Mouse (Mus musculus) forebrain, embryonic 11.5 days (tissue): ENCODE data around the gene Cwc22. TPM values are rescaled to one million over a fixed set of nuclear protein-coding genes. Genes with fewer than 3 reads are reported as not detected.

Source experiments
- ATAC-seq: fragments of 200-750 bp; cut with Nextera tagmentation; replicated peaks from 2 replicates; pipeline ENCODE4 v1.8.0; 2017; ENCODE audit warnings: moderate TSS enrichment; ENCODE audit not compliant: low FRiP score
- DNase-seq: peaks from one replicate; pipeline ENCODE4 v3.0.0-alpha.2; 2017; ENCODE audit warnings: low spot score
- H3K27ac ChIP-seq: fragments of 300-500 bp; sonication (generic); 2 replicates; pipeline ENCODE4 v1.5.1; 2014; ENCODE audit warnings: low read depth, low read length
- H3K27me3 ChIP-seq: fragments of 300-500 bp; sonication (generic); 2 replicates; pipeline ENCODE4 v1.6.1; 2014; ENCODE audit warnings: mild to moderate bottlenecking, low read length, mixed read lengths; ENCODE audit not compliant: control insufficient read depth, insufficient read depth
- H3K36me3 ChIP-seq: fragments of 300-500 bp; sonication (generic); 2 replicates; pipeline ENCODE4 v1.6.1; 2014; ENCODE audit warnings: mild to moderate bottlenecking, low read length, moderate library complexity, mixed read lengths; ENCODE audit not compliant: control insufficient read depth, insufficient read depth
- H3K4me1 ChIP-seq: fragments of 300-500 bp; sonication (generic); replicated peaks from 2 replicates; pipeline ENCODE4 v1.6.1; 2014; ENCODE audit warnings: low read length, mixed read lengths; ENCODE audit not compliant: control insufficient read depth, insufficient read depth
- H3K4me2 ChIP-seq: fragments of 300-500 bp; sonication (generic); 2 replicates; pipeline ENCODE4 v1.6.1; 2014; ENCODE audit warnings: low read depth, mild to moderate bottlenecking, low read length, moderate library complexity, mixed read lengths; ENCODE audit not compliant: severe bottlenecking
- H3K4me3 ChIP-seq: fragments of 300-500 bp; sonication (generic); 2 replicates; pipeline ENCODE4 v1.5.1; 2014; ENCODE audit warnings: low read depth, low read length
- H3K9ac ChIP-seq: fragments of 300-500 bp; sonication (generic); 2 replicates; pipeline ENCODE4 v1.6.1; 2014; ENCODE audit warnings: low read length
- H3K9me3 ChIP-seq: fragments of 300-500 bp; sonication (generic); 2 replicates; pipeline ENCODE4 v1.6.1; 2016; ENCODE audit warnings: low read length, mixed read lengths; ENCODE audit not compliant: control insufficient read depth
- WGBS: fragments of 180-500 bp; shearing (Covaris S2); extraction: QIAGEN DNeasy Blood & Tissue Kit; methylation state at CpG from one replicate; pipeline ENCODE4 v1.1.7; 2014; 5-methylcytosine and 5-hydroxymethylcytosine counted together
- polyA plus RNA-seq: library from polyadenylated mRNA; unstranded; fragments of >200 nt; fragmentation: Nextera tagmentation; extraction: Ambion mirVana; gene quantifications from 2 replicates; pipeline ENCODE4 v1.2.1, GENCODE M21; 2014

The Cwc22 gene
- polyA plus RNA-seq, 1 experiment from 2014 or later, result 37.4 TPM

DNA sequence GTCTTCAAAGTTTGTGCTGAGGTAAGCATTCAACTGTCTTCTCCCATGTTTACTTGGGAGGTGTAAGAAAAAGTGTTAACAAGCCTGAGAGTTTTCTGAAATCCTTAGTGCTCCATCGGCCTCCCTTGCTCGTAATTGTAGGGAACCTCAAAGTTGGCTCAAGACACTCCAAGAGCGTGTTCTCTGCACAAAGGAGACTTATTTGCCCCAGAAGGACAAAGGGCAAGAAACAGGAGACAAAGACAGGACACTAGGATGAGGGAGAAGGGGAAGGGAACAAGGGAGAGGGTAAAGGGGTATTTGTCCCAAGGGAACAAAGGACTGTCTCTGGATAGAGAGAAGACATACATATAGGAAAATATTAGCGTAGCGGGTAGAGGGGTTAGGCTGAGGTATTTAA lies 1.9 kb downstream of the Cwc22 start:
- no peaks in the 10 kb centered on the region for H3K27me3 ChIP-seq
- H3K4me3 ChIP-seq, result no peak overlapping the region
- H3K4me2 ChIP-seq, result no peak overlapping the region
- H3K36me3 ChIP-seq, result no peaks in the 10 kb centered on the region
- DNase-seq, result no peak
- H3K27ac ChIP-seq, result no peak overlapping the region
- H3K9me3 ChIP-seq, result no peaks in the 10 kb centered on the region
- H3K4me1 ChIP-seq, result peaks cover 3% of the 10 kb centered on the region; the same call in 1 of the 2 replicates
- WGBS, result 93% methylated on average over 5 of the region's 5 CpGs
- no peak for ATAC-seq
- no peak overlapping the region for H3K9ac ChIP-seq

DNA sequence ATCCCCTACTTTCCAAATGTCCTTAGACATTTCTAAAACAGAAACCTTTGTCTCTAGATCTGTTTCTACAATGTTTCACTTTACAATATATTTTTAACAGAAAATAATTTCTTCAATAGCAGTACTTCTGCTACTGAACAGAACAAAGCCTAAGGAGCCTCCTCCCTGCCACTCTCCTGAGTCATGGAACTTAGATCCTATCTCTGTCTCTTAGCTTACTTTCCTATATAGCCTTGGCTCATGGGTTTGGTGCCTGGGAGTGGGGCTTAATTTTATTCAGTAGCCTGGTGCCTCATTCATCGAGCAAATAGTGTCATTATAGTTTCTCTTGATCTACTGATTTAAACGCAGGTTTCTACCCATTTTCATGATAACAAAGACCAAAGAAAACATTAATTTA lies 4.2 kb downstream of the Cwc22 start:
- ATAC-seq (no peak), DNase-seq (no peak)
- 90% methylated on average over 2 of the region's 2 CpGs for WGBS
- H3K27me3 ChIP-seq, result no peaks in the 10 kb centered on the region
- no peaks in the 10 kb centered on the region for H3K36me3 ChIP-seq
- no peak overlapping the region for H3K4me2 ChIP-seq
- H3K9me3 ChIP-seq, result no peaks in the 10 kb centered on the region
- no peak overlapping the region for H3K9ac ChIP-seq
- no peak overlapping the region for H3K27ac ChIP-seq
- no peak overlapping the region for H3K4me3 ChIP-seq
- peaks cover 3% of the 10 kb centered on the region; the same call in 1 of the 2 replicates for H3K4me1 ChIP-seq

DNA sequence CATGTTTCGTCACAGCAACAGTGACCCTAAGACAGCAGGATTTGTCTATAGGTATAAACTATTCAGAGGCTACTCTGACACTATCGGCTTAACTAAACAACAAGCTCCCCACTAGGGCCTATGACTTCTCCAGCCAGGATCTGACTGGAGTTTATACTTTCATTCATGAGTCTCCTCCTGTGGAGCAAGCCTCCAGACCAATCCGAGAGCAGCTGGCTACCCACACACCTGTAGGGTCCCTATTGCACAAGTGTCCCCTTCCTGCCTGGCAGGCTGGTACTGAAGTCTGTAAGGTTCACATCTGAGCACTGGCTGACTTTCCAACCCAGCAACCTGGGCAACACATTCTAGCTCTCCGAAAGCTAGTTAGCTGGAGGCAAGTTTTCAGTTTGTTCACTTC lies 7.9 kb downstream of the Cwc22 start:
- ATAC-seq (no peak), DNase-seq (no peak)
- no peak overlapping the region for H3K4me2 ChIP-seq
- no peak overlapping the region for H3K4me3 ChIP-seq
- H3K9me3 ChIP-seq, result no peaks in the 10 kb centered on the region
- H3K9ac ChIP-seq, result no peak overlapping the region
- no peaks in the 10 kb centered on the region for H3K4me1 ChIP-seq
- H3K27ac ChIP-seq, result no peak overlapping the region
- H3K36me3 ChIP-seq, result peaks cover 2% of the 10 kb centered on the region; the same call in 1 of the 2 replicates
- no peaks in the 10 kb centered on the region for H3K27me3 ChIP-seq
- 93% methylated on average over 4 of the region's 4 CpGs for WGBS

DNA sequence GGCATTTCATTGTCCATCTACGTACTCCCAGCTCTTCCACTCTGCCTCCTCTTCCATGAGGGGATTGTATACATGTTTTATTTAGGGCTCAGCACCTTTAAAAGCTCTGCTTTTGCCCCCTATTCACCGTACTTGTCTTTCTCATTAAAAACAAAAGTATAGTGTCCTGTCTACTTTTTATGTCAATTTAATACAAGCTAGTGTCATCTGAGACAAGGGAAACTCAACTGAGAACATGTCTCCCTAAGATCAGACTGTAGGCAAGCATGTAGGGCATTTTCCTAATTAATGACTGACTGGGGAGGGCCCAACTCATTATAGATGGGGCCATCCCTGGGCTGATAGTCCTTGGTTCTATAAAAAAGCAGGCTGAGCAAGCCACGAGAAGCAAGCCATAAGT lies 8.4 kb downstream of the Cwc22 start:
- no peak overlapping the region for H3K27ac ChIP-seq
- H3K4me3 ChIP-seq, result no peak overlapping the region
- no peaks in the 10 kb centered on the region for H3K27me3 ChIP-seq
- H3K4me1 ChIP-seq, result no peaks in the 10 kb centered on the region
- H3K4me2 ChIP-seq, result no peak overlapping the region
- H3K9me3 ChIP-seq, result no peaks in the 10 kb centered on the region
- WGBS, result 90% methylated on average over 3 of the region's 3 CpGs
- ATAC-seq, result no peak
- DNase-seq, result no peak
- H3K9ac ChIP-seq, result no peak overlapping the region
- peaks cover 2% of the 10 kb centered on the region; the same call in 1 of the 2 replicates for H3K36me3 ChIP-seq

DNA sequence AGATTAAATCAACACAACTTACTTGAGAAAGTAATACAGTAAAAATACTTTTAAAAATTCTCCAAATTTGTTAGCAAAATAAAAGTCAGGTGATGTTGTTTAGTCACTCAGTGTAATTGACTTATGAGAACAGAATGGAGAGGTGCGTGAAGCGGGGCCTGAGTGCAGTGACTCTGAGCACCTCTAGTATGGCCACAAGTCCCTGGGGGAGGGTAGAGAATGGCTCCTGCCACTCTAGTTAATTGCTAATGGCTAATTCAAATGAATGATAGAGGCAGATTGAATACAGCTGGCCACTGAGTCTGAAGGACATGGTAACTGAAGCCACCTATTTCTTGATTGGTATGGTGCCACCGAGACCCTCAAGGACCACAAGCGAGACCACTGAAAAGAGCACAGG lies 12.0 kb downstream of the Cwc22 start:
- DNase-seq (no peak), ATAC-seq (no peak)
- H3K27ac ChIP-seq, result no peak overlapping the region
- H3K9ac ChIP-seq, result no peak overlapping the region
- no peaks in the 10 kb centered on the region for H3K4me1 ChIP-seq
- 91% methylated on average over 4 of the region's 4 CpGs for WGBS
- no peaks in the 10 kb centered on the region for H3K9me3 ChIP-seq
- H3K27me3 ChIP-seq, result no peaks in the 10 kb centered on the region
- no peak overlapping the region for H3K4me3 ChIP-seq
- peaks cover 2% of the 10 kb centered on the region; the same call in 1 of the 2 replicates for H3K36me3 ChIP-seq
- H3K4me2 ChIP-seq, result no peak overlapping the region

DNA sequence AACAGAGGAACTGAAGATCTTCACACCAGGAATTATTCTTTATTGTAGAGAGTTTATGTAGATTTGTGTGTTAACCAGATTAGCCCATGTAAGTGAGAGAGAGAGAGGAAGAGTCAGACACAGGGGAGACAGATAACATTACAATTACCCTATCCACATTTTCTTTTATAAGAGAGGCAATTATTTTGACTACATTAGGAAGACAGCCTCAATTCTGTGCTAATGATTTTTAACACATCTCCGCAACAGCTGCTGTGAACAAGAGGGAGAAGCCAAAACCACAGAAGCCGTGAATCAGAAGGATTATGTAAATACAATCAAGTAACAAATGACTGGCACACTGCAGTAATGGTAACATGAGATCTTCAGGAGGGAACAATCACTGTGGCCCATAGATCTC lies 12.5 kb downstream of the Cwc22 start:
- no peak overlapping the region for H3K9ac ChIP-seq
- no peak overlapping the region for H3K4me2 ChIP-seq
- H3K27me3 ChIP-seq, result no peaks in the 10 kb centered on the region
- no peaks in the 10 kb centered on the region for H3K9me3 ChIP-seq
- DNase-seq (no peak), ATAC-seq (no peak)
- peaks cover 2% of the 10 kb centered on the region; the same call in 1 of the 2 replicates for H3K36me3 ChIP-seq
- no peak overlapping the region for H3K27ac ChIP-seq
- no peak overlapping the region for H3K4me3 ChIP-seq
- WGBS, result 72% methylated on average over 2 of the region's 2 CpGs
- H3K4me1 ChIP-seq, result no peaks in the 10 kb centered on the region

DNA sequence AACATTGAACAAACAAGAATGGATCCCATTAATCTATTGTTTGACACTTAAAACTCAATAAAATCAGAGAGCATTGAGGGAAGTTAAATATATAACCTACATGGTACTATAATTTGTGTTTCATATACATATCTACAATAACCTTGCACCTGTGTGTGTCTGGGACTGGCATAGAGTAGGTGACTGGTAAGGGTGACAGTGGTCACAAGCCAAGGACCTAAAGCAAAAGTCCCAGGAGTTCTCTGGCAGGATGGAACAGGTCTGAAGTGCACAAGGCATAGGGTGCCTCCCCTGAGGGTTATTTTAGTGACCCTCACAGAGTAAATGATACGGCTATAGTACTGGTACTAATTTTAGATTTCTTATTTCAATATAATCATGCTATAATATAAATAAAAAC lies 14.2 kb downstream of the Cwc22 start:
- Histone ChIP-seq H3K27ac (no peak overlapping the region), H3K9ac (no peak overlapping the region), H3K27me3 (no peaks in the 10 kb centered on the region), H3K4me1 (no peaks in the 10 kb centered on the region), H3K4me3 (no peak overlapping the region), H3K36me3 (peaks cover 2% of the 10 kb centered on the region; the same call in 1 of the 2 replicates), H3K4me2 (no peak overlapping the region), H3K9me3 (no peaks in the 10 kb centered on the region)
- WGBS, result 88% methylated on average over 1 of the region's 1 CpGs
- ATAC-seq (no peak), DNase-seq (no peak)

DNA sequence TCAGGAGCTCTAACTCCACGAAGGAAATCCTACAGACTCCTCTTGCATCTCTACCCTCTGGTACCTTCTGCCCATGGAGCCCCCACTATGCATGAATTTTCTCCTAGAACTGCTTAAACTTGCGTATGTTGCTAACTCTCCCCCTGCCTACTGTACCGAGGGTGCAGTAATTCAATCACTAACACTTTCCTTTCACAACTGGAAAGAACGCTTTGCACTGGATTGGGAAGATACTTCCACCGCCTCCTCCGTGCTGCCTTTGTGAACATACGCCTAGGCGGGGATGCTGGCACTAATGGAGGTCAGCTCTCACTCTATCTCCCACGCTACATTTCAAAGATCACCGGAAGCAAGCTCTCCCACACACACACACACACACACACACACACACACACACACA lies 17.8 kb downstream of the Cwc22 start:
- Histone ChIP-seq H3K27ac (no peak overlapping the region), H3K9me3 (no peaks in the 10 kb centered on the region), H3K27me3 (no peaks in the 10 kb centered on the region), H3K4me1 (no peaks in the 10 kb centered on the region), H3K4me3 (no peak overlapping the region), H3K9ac (no peak overlapping the region), H3K36me3 (peaks cover 5% of the 10 kb centered on the region), H3K4me2 (no peak overlapping the region)
- no peak for DNase-seq
- 93% methylated on average over 10 of the region's 10 CpGs for WGBS
- ATAC-seq, result no peak

DNA sequence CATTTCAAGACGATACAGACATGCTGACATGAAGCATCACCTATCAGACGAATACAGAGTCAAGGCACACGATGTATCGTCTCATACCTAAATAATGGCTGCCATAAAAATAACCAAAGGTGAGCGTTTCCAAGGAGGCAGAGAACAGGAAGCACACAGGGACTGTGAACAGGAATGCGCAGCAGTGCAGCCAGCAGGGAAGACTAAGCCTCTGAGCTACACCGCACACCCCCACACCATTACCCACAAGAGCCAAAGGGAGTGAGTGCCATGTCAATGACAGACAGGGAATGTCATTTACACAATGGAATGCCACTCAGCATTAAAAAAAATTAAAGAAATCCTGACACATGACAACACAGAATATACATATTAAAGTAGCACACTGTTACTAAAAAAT lies 19.7 kb downstream of the Cwc22 start:
- Histone ChIP-seq H3K4me1 (no peaks in the 10 kb centered on the region), H3K36me3 (peaks cover 7% of the 10 kb centered on the region), H3K4me3 (no peak overlapping the region), H3K27ac (no peak overlapping the region), H3K27me3 (no peaks in the 10 kb centered on the region), H3K4me2 (no peak overlapping the region), H3K9ac (no peak overlapping the region), H3K9me3 (no peaks in the 10 kb centered on the region)
- ATAC-seq (no peak), DNase-seq (no peak)
- WGBS, result 95% methylated on average over 7 of the region's 7 CpGs
